Mouse (Mus musculus) neural tube, embryonic 15.5 days (tissue): ENCODE results near the gene Jmjd6. TPM values are rescaled to one million over a fixed set of nuclear protein-coding genes. Genes with fewer than 3 reads are reported as not detected.

Experiments used
- ATAC-seq: fragments of 200-750 bp; cut with Nextera tagmentation; 2 replicates; pipeline ENCODE4 v1.8.0; 2017; ENCODE audit warnings: mild to moderate bottlenecking, moderate TSS enrichment, moderate library complexity; ENCODE audit not compliant: low FRiP score
- H3K27ac ChIP-seq: fragments of 300-500 bp; sonication (generic); replicated peaks from 2 replicates; pipeline ENCODE4 v1.5.1; 2015; ENCODE audit warnings: mild to moderate bottlenecking, inconsistent platforms
- H3K27me3 ChIP-seq: fragments of 300-500 bp; sonication (generic); replicated peaks from 2 replicates; pipeline ENCODE4 v1.6.1; 2015; ENCODE audit warnings: inconsistent platforms
- H3K36me3 ChIP-seq: fragments of 300-500 bp; sonication (generic); 2 replicates; pipeline ENCODE4 v1.6.1; 2015; ENCODE audit warnings: inconsistent platforms
- H3K4me1 ChIP-seq: fragments of 300-500 bp; sonication (generic); 2 replicates; pipeline ENCODE4 v1.6.1; 2015; ENCODE audit warnings: inconsistent platforms
- H3K4me2 ChIP-seq: fragments of 300-500 bp; sonication (generic); 2 replicates; pipeline ENCODE4 v1.6.1; 2015; ENCODE audit warnings: inconsistent platforms, mild to moderate bottlenecking, moderate library complexity
- H3K4me3 ChIP-seq: fragments of 300-500 bp; sonication (generic); replicated peaks from 2 replicates; pipeline ENCODE4 v1.5.1; 2015; ENCODE audit warnings: mild to moderate bottlenecking, inconsistent platforms
- H3K9ac ChIP-seq: fragments of 300-500 bp; sonication (generic); replicated peaks from 2 replicates; pipeline ENCODE4 v1.6.1; 2015; ENCODE audit warnings: mild to moderate bottlenecking, inconsistent platforms
- H3K9me3 ChIP-seq: fragments of 300-500 bp; sonication (generic); replicated peaks from 2 replicates; pipeline ENCODE4 v1.6.1; 2016; ENCODE audit warnings: inconsistent platforms
- WGBS: fragments of 180-500 bp; shearing (Covaris S2); methylation state at CpG from one replicate; pipeline ENCODE4 v1.1.7; 2015; ENCODE audit warnings: mixed read lengths; 5-methylcytosine and 5-hydroxymethylcytosine counted together
- polyA plus RNA-seq: library from polyadenylated mRNA; unstranded; fragments of >200 nt; fragmentation: Nextera tagmentation; extraction: Ambion mirVana; gene quantifications from 2 replicates; pipeline ENCODE4 v1.2.1, GENCODE M21; 2015

Gene Jmjd6
- polyA plus RNA-seq, 1 experiment from 2014 or later: 63.2 TPM

DNA sequence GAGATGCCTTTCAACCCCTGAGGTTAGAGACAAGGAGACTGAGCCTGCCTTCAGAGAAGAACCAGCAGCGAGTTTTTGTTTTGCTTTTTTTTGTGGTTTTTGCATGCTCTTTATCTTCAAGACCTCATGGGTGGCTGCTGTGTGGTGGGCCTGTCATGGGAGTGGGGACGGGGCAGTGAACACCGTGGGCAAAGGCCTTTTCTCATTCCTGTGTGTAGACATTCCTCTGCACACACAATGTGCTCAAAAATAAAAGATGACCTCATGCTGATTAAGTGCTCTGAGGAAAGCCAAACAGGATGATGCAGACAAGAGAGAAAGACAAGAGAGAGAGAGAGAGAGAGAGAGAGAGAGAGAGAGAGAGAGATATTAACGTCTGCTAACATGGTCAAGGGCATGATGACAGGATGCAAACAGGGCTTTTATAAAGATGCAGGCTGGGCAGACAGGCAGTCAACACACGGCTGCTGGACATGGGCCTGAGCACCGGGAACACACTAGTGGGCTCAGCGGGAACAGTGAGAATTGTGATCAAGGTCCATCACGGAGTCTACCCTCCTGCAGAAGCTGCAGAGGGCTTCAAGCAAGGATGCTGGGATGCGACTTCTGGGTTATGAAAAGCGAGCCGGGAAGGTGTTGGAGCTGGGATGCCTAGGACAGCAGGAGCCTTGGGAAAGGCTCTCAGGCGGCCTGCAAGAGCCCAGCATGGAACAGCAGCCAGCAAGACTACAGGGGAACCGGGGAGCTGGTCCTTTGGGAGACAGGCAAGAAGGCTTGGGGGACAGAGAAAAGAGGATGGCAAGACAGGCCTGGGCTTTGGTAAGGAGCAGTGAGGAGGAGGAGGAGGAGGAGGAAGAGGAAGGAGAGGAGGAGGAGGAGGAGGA is 21.9 kb downstream of the Jmjd6 start:
- peaks cover 58% of the 10 kb centered on the region for H3K4me1 ChIP-seq
- H3K27me3 ChIP-seq: no peaks in the 10 kb centered on the region
- 53% methylated on average over 13 of the region's 13 CpGs for WGBS
- H3K9me3 ChIP-seq: no peaks in the 10 kb centered on the region
- no peak overlapping the region for H3K4me3 ChIP-seq
- H3K4me2 ChIP-seq: no peak overlapping the region
- H3K9ac ChIP-seq: peak overlapping the region; percentile 23; the same call in 1 of the 2 replicates
- no peaks in the 10 kb centered on the region for H3K36me3 ChIP-seq
- no peak for ATAC-seq
- 0 out of 2 replicates have a peak overlapping the region, but pooled peaks have one; percentile 23 for H3K27ac ChIP-seq

DNA sequence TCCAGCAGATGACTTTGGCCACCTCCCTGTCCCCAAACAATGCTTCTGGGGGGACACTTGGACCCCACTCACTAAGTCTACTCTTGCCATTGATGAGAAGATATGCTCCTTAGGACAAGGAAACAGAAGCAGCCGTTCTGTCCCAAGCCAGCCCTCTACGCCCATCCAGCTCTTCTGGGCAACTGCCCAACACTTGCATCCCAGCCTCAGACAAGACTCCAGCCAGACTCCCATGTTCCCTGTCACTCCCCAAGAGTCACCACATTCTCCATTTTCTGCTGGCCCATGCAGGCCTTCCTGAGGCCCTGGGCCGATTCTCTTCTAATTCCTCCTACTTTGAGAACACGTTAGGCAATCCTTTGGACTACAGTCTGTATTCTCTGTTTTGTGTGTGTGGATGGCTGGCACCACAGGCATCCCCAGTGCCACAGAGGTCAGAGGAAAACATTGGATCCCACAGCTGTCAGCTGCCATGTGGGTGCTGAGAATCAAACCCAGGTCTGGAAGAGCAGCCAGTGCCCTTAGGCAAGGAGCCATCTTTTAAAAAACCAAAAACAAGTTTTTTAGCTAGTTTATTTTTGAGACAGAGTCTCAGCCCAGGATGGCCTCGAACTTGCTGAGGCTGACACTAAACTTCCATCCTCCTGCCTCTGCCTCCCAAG is 23.2 kb downstream of the Jmjd6 start:
- peak overlapping the region; percentile 66 for H3K27ac ChIP-seq

DNA sequence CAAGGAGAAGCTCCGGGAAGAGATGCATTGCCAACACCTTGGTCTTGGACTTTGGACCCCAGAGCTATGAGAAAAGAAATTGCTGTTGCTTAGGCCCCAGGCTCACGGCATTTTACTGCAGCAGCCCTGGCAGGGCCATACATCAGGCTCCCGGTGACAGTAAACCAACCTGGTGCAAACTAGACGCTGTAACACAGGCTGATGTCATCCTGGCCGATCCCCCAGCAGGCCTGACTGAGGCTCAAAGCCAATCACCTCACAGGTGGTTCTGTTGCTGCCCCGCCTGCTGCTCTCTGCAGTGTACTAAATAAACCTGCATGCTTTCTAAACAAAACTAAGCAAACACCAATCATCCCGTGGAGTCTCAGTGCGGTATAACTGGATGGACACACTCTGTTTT is 24.5 kb downstream of the Jmjd6 start:
- H3K4me3 ChIP-seq: no peak overlapping the region
- no peaks in the 10 kb centered on the region for H3K36me3 ChIP-seq
- no peaks in the 10 kb centered on the region for H3K9me3 ChIP-seq
- peak overlapping the region; percentile 66 for H3K27ac ChIP-seq
- peaks cover 61% of the 10 kb centered on the region for H3K4me1 ChIP-seq
- no peak for ATAC-seq
- no peaks in the 10 kb centered on the region for H3K27me3 ChIP-seq
- H3K9ac ChIP-seq: no peak overlapping the region
- 34% methylated on average over 8 of the region's 8 CpGs for WGBS
- no peak overlapping the region for H3K4me2 ChIP-seq

More for the DNA sequence above, 23.2 kb downstream of the Jmjd6 start:
- H3K4me2 ChIP-seq: no peak overlapping the region
- H3K4me1 ChIP-seq: peaks cover 50% of the 10 kb centered on the region
- H3K9me3 ChIP-seq: no peaks in the 10 kb centered on the region
- H3K36me3 ChIP-seq: no peaks in the 10 kb centered on the region
- no peaks in the 10 kb centered on the region for H3K27me3 ChIP-seq
- no peak overlapping the region for H3K4me3 ChIP-seq
- ATAC-seq: no peak
- no peak overlapping the region for H3K9ac ChIP-seq
- WGBS: 85% methylated on average over 5 of the region's 5 CpGs

DNA sequence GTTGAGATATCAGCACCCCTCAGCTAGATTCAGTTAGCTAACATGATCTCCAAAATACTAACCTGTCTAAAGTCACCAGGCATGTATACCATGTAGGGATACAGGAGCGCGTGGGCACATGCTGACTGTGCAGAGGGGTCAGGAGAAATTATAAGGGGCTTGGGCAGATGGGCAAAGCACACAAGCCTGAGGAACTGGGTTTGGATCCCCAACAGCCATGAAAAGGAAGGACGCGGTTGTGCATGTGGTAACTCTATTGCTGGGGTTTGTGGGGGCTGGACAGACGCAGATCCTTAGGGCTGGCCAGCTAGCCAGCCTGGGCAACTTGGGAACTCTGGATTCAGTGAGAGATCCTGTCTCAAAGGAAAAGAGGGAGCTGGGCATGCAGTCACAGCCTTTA is 25.7 kb downstream of the Jmjd6 start:
- Histone ChIP-seq H3K27me3 (no peaks in the 10 kb centered on the region), H3K4me2 (no peak overlapping the region), H3K27ac (0 out of 2 replicates have a peak overlapping the region, but pooled peaks have one; percentile 51), H3K9ac (no peak overlapping the region), H3K4me1 (peaks cover 71% of the 10 kb centered on the region), H3K9me3 (no peaks in the 10 kb centered on the region), H3K4me3 (no peak overlapping the region), H3K36me3 (no peaks in the 10 kb centered on the region)
- WGBS: 96% methylated on average over 5 of the region's 5 CpGs
- no peak for ATAC-seq

DNA sequence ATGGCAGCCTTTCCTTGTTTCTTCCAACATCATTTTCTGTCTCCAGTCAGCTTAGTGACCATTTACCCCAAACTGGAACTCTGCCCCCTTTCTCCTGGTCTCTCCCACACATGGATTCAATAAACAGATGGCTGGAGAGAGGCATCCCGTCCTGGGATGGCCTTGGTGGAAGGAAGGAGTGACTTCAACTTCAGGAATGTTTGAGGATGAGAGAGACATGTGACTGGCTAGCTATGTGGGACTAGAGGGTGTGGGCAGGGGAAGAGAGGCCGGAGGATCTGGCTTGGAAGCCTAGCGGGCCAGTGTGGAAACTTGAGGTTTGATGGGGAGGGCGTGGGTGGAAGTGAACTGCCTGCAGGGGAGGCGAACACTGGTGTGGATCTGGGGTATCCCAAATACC is 26.5 kb downstream of the Jmjd6 start:
- no peak overlapping the region for H3K9ac ChIP-seq
- H3K4me1 ChIP-seq: peaks cover 71% of the 10 kb centered on the region
- H3K9me3 ChIP-seq: no peaks in the 10 kb centered on the region
- H3K4me3 ChIP-seq: no peak overlapping the region
- no peak overlapping the region for H3K4me2 ChIP-seq
- no peaks in the 10 kb centered on the region for H3K36me3 ChIP-seq
- ATAC-seq: no peak
- no peaks in the 10 kb centered on the region for H3K27me3 ChIP-seq
- WGBS: 84% methylated on average over 5 of the region's 5 CpGs
- H3K27ac ChIP-seq: no peak overlapping the region

DNA sequence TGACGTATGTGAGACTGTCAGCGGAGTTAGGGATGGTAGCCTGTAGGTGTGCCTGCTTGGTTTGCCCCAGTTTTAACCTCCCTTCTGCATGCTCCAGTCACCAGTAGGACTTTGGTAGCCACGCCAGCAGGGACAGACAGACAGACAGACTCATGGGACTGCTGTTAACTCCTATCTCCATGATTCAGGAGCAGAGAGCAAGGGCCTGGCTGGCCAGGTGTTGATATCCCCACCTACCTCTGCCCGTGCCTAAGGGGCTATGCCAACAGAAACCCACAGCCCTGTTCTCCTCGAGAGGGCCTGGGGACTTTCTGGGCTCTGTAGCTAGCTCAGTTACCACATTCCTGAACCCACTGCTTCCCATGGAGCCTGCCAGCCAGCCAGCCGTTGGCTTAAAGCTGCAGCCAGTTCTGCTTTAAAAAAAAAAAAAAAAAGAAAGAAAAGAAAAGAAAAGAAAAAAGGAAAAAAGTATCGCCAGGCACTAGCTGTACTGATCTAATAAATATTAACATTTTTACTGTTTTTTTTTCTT is 28.3 kb downstream of the Jmjd6 start:
- no peaks in the 10 kb centered on the region for H3K27me3 ChIP-seq
- peak overlapping the region; percentile 3; the same call in 1 of the 2 replicates for H3K4me2 ChIP-seq
- WGBS: 17% methylated on average over 7 of the region's 7 CpGs
- peak overlapping the region; percentile 94 for H3K27ac ChIP-seq
- no peaks in the 10 kb centered on the region for H3K9me3 ChIP-seq
- peak overlapping the region; percentile 30 for H3K9ac ChIP-seq
- ATAC-seq: no peak
- no peaks in the 10 kb centered on the region for H3K36me3 ChIP-seq
- H3K4me3 ChIP-seq: no peak overlapping the region
- H3K4me1 ChIP-seq: peaks cover 74% of the 10 kb centered on the region

DNA sequence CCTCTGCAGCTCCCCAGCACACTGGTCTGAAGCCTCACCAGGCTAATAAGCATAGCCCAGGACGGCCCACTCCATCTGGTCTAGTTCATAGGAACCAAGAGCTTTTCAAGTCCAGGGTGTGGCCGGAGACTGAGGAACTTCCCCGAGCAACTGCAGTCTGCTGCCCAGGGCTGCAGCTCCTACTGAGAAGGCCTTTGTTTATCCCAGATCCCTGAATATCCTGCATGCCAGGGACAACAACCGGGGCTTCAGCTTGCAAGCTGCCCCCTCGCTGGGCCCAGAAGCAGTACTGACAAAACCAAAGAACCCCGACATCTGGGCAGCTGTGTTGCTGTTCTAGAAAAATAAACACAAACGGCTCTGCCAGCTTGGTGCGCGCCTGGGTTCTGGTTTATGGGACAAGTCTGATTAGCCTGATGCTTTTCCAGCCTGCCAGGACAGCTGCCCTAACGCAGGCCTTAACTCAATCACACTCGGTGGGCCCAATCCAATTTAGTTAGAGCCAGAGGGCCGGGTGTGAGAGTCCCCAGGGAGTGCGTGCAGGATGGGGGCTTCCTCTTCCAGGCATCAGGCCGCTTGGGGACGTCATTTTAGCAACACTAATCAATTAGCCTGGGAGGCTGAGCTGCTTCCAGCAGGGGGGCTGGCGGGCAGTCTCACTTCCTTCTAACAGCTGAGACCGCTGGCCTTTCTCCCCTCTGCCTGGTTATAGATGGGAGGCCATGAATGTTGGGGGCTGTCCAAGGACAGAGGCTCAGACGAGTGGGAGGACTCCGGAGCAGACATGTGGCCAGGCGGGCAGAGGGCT is 29.0 kb downstream of the Jmjd6 start:
- Histone ChIP-seq H3K27me3 (no peaks in the 10 kb centered on the region), H3K9me3 (no peaks in the 10 kb centered on the region), H3K4me3 (no peak overlapping the region), H3K36me3 (no peaks in the 10 kb centered on the region), H3K4me1 (peaks cover 74% of the 10 kb centered on the region), H3K27ac (peak overlapping the region; percentile 94), H3K4me2 (peak overlapping the region; percentile 3; the same call in 1 of the 2 replicates), H3K9ac (peak overlapping the region; percentile 30)
- no peak for ATAC-seq
- 4% methylated on average over 20 of the region's 20 CpGs for WGBS

DNA sequence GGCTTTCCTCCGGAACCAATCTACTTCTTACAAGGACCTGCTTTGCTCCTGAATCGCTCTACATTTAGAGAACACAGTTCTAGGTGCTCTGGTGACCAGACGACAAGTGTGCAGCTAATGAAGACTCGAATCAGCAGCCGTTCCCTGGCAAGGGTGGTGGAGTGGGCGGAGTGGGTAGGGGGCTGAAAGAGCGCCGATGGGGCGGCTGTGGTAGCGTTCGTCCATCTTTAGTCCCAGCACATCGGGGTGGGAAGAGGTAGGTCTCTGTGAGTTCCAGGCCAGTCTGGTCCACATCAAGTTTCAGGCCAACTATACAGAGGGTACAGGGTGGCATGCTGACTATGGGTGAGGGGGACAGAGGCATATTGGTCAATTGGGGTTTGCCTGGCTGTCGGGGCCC is 29.6 kb downstream of the Jmjd6 start:
- Histone ChIP-seq H3K9me3 (no peaks in the 10 kb centered on the region), H3K4me1 (peaks cover 68% of the 10 kb centered on the region), H3K36me3 (no peaks in the 10 kb centered on the region), H3K4me2 (0 out of 2 replicates have a peak overlapping the region, but pooled peaks have one; percentile 3), H3K27me3 (no peaks in the 10 kb centered on the region), H3K4me3 (no peak overlapping the region), H3K9ac (no peak overlapping the region), H3K27ac (peak overlapping the region; percentile 94)
- ATAC-seq: no peak
- WGBS: 70% methylated on average over 13 of the region's 13 CpGs

DNA sequence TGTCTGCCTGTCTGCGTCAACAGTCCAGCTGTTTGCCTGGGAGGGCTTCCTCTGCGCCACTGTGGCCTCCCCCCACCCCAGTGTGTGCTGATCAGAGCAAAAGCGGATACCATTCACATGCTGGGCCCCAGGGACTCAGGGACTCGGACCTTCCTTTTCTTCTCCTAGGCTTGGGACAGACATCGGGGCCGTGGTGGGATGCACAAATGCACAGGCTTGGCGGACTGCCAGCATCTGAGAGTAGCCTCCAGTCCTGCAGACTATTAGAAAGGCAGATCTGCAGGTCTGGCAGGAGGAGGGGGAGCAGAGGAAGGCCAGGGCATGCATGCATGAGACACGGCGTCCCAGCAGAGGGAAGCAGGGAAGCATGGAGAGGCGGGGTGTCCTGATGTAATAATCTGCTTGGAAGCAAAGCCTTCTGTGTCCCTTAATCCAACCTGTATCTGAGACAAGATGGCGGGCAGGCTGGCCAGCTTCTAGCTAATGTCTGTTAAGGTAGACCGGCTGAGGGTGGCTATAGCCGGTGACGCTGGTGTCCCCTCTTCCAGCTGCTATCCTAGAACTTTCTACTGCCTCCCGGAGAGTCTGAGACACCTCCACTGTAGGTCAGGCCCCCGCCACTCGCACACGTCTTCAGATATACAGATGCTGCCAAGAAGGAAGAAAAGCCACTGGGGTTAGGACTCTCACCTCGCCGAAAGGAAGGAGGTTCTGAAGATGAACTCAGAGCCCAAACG is 30.3 kb downstream of the Jmjd6 start:
- Histone ChIP-seq H3K9ac (no peak overlapping the region), H3K4me3 (no peak overlapping the region), H3K9me3 (no peaks in the 10 kb centered on the region), H3K27me3 (no peaks in the 10 kb centered on the region), H3K4me1 (peaks cover 70% of the 10 kb centered on the region), H3K36me3 (no peaks in the 10 kb centered on the region), H3K4me2 (peak overlapping the region; percentile 13; the same call in 1 of the 2 replicates), H3K27ac (peak overlapping the region; percentile 94)
- ATAC-seq: no peak
- WGBS: 42% methylated on average over 21 of the region's 21 CpGs

DNA sequence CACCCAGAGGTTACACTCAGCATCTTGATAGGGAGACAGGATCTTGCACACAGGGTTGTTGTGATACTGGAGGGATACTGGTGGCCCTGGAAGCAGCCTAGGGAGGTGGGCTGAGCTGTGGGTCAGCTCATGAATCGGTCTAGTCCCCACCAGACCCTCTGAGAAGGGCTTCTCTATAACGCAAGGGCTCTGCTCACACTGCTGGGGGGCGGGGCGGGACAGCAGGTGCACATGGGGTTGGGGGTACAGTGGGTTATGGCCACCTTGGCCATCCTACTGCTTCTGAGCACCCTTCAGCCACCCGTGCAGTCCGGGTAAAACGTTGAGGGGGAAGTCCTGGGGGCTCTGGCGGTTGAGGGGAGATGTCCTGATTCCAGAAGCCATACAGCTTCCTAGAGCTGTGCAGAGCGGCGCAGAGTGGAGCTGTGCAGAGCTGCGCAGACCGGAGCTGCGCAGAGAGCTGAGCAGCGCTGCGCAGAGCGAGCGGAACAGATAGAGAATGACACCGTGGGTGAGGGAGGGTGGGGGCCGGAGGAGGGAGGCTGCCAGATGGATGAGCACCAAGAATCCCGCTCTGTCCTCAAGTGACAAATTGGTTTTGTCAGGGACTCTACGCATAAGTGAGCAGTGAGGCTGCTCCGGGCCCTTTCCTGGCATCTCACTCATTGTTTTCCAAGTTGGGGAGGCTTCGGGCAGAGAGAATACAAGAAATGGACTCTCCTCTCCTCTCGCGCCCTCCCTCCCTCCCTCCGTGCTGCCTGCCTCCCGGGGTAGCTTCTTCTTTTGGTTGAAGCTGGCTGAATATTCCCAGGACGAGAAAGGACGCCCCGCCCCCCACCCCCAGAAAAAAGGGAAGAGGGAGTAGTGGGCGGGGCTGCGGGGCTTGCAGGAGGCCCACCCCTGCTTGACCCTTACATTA is 32.0 kb downstream of the Jmjd6 start:
- Histone ChIP-seq H3K4me1 (peaks cover 72% of the 10 kb centered on the region), H3K4me2 (peak overlapping the region; percentile 62), H3K27ac (peak overlapping the region; percentile 94), H3K9ac (peak overlapping the region; percentile 48), H3K9me3 (no peaks in the 10 kb centered on the region), H3K36me3 (no peaks in the 10 kb centered on the region), H3K27me3 (no peaks in the 10 kb centered on the region), H3K4me3 (peak overlapping the region; percentile 32)
- ATAC-seq: peak; percentile 94
- 3% methylated on average over 31 of the region's 32 CpGs for WGBS
